Mouse (Mus musculus) brain, embryonic 18.5 days (tissue): ENCODE results near the gene Ppp1r12b.

Experiments used
- DNase-seq: peaks from one replicate; pipeline ENCODE4 v3.0.0-alpha.2; 2012; ENCODE audit warnings: low read depth, low spot score

Gene Ppp1r12b

GRCm38 (mm10) chr1:134955637-134956176 is at the start of gene Ppp1r12b:
TSS of gene Ppp1r12b (minus strand) at chr1:134955942.
- peak; percentile 98 for DNase-seq

GRCm38 (mm10) chr1:135003346-135003745 is 47.6 kb upstream of the Ppp1r12b start:
- no peak for DNase-seq

DNA sequence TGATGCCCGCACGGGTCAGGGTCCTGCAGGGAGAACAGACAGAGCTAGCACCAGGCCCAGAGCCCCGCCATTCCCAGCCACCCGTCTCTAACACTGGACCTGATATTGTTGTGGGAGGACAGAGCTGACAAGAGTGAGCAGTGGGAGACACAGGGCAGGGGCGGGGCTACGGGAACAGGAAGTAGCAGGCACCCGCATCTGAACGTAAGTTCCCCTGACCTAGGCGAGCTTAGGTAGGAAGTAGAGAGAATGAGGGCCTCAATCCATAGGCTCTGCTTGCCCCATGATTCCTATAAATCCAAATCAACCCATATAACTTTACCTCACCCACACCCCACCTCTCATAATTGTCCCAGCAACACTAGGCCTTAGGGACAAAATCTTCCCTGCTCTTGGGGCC is 44.8 kb upstream of the Ppp1r12b start:
- DNase-seq, result no peak

DNA sequence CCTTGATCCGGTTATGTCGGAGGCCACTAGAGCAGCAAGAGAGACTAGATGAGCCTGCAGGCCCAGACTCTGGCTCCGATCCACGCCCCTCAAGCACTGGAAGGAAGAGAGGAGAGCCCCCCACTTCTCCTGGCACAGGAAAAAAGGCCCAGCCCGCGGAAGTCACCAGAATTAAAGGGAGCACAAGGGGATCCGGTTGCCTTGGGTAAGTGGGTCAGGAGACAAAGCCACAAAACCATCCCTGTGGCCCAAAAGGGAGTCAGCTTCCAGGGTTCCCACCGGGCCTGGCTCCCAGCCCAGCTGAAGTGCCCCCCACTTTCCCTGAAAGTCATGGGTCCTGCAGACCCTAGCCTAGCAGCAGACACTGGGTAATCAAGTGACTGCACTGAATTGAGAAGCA is 42.5 kb upstream of the Ppp1r12b start:
- DNase-seq, result no peak

- no peak for DNase-seq
Observed at GRCm38 (mm10) chr1:134997568-134997967, 41.8 kb upstream of the Ppp1r12b start.

GRCm38 (mm10) chr1:134996471-134996870 is 40.7 kb upstream of the Ppp1r12b start:
- DNase-seq, result no peak

DNA sequence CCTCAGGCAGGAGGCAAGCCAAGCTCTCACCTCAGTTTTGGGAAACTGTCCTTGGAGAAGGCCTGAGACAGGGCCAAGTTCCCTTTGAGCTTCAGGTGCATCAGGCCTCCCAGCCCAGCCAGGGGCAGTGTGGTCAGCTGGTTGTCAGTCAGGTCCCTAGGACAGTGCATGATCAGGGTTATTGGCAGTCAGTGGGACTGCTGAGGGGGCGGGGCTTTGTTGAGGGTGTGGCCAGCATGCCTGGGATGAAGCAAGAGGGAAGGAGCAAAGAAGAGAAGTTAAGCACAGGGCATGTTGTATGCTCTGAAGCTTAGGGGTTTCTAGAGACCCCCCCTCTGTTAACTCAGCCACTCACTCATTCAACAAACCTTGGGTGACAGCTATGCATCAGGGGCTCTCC is 40.2 kb upstream of the Ppp1r12b start:
- no peak for DNase-seq

DNA sequence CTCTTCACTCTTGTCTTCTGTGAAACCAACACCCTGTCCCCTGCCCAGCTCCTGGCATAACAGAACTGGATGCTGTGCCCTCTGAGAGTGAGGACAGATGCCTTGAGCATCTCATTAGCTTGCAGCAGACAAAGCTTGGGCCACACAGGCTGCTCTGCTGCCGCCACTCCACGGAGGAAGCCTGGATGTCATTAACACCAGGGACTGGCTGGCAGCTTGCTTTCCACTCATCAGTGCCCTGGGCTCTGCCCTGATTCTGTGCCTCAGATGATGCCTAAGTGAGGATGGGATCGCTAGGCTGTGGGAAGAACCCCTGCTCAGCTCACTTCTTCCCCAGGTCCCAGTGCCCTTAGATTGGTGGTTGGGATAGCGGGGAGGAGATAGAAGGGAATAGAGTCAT is 39.7 kb upstream of the Ppp1r12b start:
- DNase-seq, result no peak

- no peak for DNase-seq
Observed at GRCm38 (mm10) chr1:134994739-134995138, 39.0 kb upstream of the Ppp1r12b start.

- no peak for DNase-seq
Observed at GRCm38 (mm10) chr1:134992046-134992645, 36.4 kb upstream of the Ppp1r12b start.

GRCm38 (mm10) chr1:134989372-134989771 is 33.6 kb upstream of the Ppp1r12b start:
- DNase-seq, result peak; percentile 64

DNA sequence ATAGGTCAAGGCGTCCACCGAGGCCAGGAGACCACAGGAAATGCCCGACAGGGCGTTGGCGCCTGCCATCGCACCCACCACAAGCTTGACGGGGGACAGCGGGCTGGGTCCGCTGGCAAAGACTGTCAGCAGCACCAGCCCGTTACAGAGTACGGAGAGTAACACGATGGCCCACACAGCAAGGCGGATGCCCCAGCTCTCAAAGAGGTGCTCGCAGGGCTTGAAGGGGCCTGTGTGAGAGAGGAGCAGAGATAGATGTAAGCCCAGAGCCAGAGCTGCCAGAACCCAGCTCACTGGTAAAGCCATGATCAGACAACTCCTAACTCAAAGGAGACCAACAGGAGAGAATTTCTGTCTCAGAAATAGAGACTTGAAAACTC is 32.2 kb upstream of the Ppp1r12b start:
- DNase-seq, result no peak

DNA sequence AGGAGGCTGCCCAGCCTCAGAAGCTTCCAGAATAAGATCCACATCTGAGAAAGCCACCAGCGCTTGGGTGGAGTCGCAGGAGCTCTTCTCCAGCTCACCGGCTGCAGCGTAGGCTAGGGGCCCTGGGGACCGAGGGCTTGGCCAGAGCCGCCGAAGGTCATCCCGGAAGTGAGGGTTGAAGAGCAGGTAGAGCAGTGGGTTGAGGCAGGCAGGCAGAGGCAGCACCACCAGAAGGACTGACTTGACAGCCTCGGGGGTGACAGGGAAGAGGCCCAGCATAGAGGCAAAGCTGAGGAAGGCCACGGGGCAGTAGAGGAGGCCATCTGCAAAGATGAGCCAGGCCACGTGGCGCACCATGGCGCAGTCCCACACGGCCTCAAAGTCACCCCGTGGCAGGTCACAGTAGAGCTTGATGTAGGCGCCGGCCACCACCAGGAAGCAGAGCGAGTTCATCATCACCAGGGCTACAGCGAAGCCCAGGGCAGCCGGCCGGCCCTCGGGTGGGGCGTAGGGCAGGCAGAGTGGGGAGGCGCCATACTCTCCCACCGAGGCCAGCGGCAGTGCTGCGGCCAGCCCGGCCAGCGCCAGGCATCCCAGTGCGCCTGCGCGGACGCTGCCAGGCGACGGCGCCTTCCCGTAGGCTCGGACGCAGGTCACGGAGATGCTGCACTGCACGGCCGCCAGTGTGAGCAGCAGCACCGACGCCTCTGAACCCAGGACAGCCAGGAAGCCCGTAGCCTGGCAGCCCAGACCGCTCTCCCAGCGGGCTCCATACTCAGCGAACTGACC is 31.6 kb upstream of the Ppp1r12b start:
- no peak for DNase-seq

- no peak for DNase-seq
Observed at GRCm38 (mm10) chr1:134972920-134973319, 17.2 kb upstream of the Ppp1r12b start.

- DNase-seq, result no peak
Observed at GRCm38 (mm10) chr1:134965430-134965829, 9.7 kb upstream of the Ppp1r12b start.

GRCm38 (mm10) chr1:134962821-134963220 is 7.1 kb upstream of the Ppp1r12b start:
- DNase-seq, result no peak

DNA sequence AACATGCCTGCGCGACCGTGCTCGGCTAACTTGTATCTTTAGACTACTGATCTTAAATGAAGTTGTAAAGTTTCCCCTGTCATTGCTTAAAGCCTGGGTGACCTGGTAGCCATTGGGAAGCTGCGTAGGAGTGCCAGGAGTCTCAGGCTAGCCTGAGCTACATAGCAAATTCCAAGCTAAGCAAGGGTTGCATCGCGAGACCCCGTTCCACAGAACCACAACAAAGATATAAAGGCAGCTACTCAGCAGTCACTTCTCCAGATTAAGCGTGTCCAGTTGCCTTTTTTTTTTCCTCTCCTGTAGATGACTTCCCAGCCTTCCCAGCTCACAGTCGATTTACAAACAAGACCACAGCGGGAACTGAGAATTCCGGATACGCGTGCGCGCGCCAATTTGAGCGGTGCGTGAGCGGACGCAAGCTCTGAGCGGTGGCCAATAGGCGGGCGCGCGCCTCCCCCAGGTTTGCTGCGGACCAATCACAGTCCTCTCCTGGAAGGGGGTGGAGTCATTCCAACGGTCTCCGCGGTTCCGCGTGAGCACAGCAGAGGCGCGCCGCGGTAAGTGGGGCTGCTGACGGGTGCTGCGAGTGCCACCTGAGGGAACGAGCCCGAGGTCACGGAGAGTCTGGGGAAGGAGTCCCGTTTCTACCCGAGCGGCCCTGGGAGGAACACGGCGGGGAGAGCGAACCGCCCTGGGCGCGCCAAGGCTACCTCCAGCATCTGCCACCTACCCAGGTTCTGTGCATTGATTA is 6.5 kb upstream of the Ppp1r12b start, which contains the start of gene Ube2t:
TSS of gene Ube2t (plus strand) at position 513 of the 751 bp plus-strand sequence.
- DNase-seq, result peak; percentile 87

DNA sequence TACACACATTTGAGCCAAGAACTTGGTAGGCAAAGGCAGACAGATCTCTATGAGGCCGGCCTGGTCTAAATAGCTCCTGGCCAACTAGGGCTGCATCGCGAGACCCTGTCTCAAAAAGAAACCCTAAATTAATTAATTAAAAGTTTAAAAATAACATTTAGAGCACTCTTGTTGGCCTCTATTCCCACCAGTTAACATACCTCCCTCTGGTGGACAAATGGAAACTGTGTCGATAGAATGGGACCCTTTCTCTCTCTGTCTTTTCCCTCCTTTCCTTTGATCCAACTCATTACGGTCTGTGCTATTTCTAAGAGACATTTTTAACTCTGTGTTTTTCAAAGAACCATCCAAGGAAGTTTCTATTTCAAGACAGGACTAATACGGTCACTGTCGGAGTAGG is 4.9 kb upstream of the Ppp1r12b start:
- no peak for DNase-seq

DNA sequence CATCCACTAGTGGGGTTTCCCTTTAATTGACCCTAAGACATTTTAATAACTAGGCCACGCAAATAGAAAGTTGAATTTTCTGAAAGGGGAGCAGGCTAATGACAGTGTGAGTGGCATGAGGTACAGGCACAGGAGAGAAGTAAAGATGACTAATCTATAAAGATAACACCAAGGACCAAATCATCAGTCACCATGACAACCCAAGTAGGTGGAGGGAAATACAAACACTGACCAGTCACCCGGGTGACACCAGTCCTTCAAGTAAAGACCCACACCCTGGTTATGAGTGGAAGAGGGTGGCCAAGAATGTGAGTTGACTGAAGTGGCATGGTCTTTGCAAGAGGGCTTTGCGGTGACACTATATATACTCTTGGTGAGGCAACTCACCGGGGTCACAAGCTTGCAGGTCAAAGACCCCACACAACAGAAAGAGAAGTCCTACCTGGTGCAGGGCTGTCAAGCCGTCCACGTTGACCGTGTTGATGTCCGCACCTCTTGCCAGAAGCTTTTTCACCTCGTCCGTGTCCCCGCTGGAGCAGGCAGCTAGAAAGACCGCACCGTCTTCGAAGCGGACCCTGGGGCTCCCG is 599 bp downstream of the Ppp1r12b start:
- DNase-seq, result no peak

- DNase-seq, result no peak
Observed at GRCm38 (mm10) chr1:134949946-134950345, 5.8 kb downstream of the Ppp1r12b start.

DNA sequence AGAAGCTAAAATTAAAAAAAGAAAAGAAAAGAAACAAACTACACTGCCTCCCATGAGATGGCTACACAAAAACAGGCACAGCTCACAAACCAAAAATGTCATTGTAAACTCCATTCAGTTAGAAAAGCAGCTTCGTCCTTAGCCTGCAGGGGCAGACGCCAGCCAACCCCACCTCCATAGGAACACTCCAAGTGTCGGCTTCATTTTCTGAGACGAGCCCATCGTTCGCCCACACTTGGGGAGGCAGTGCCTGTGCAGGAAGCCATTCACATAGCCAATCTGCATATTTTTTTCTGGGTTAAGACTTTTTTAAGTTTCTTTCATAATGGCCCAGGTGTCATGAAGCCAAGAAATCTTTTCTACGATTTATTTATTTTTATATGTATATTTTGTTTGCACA is 8.2 kb downstream of the Ppp1r12b start:
- no peak for DNase-seq

GRCm38 (mm10) chr1:134942898-134943297 is 12.8 kb downstream of the Ppp1r12b start:
- DNase-seq, result no peak
